Mouse (Mus musculus) limb, embryonic 13.5 days (tissue): ENCODE measurements around the gene Trpm5. TPM values are rescaled to one million over a fixed set of nuclear protein-coding genes. Genes with fewer than 3 reads are reported as not detected.
A peak's percentile ranks its signal among the peaks of the same experiment; 100 is the strongest.

ENCODE experiments used
- ATAC-seq: fragments of 200-750 bp; cut with Nextera tagmentation; 2 replicates; pipeline ENCODE4 v1.8.0; 2017; ENCODE audit warnings: low read depth, moderate number of reproducible peaks, moderate TSS enrichment; ENCODE audit not compliant: low FRiP score
- H3K27ac ChIP-seq: fragments of 300-500 bp; sonication (generic); 2 replicates; pipeline ENCODE4 v1.5.1; 2015; ENCODE audit warnings: inconsistent platforms, mild to moderate bottlenecking, moderate library complexity
- H3K27me3 ChIP-seq: fragments of 300-500 bp; sonication (generic); 2 replicates; pipeline ENCODE4 v1.6.1; 2015; ENCODE audit warnings: mild to moderate bottlenecking, inconsistent platforms
- H3K36me3 ChIP-seq: fragments of 300-500 bp; sonication (generic); 2 replicates; pipeline ENCODE4 v1.6.1; 2015; ENCODE audit warnings: inconsistent platforms, mild to moderate bottlenecking, moderate library complexity
- H3K4me1 ChIP-seq: fragments of 300-500 bp; sonication (generic); 2 replicates; pipeline ENCODE4 v1.6.1; 2015; ENCODE audit warnings: inconsistent platforms
- H3K4me2 ChIP-seq: fragments of 300-500 bp; sonication (generic); replicated peaks from 2 replicates; pipeline ENCODE4 v1.6.1; 2015; ENCODE audit warnings: inconsistent platforms, mild to moderate bottlenecking, moderate library complexity
- H3K4me3 ChIP-seq: fragments of 300-500 bp; sonication (generic); 2 replicates; pipeline ENCODE4 v1.5.1; 2015; ENCODE audit warnings: moderate library complexity, mild to moderate bottlenecking, inconsistent platforms
- H3K9ac ChIP-seq: fragments of 300-500 bp; sonication (generic); 2 replicates; pipeline ENCODE4 v1.6.1; 2015; ENCODE audit warnings: mild to moderate bottlenecking, inconsistent platforms
- H3K9me3 ChIP-seq: fragments of 300-500 bp; sonication (generic); 2 replicates; pipeline ENCODE4 v1.6.1; 2016; ENCODE audit warnings: inconsistent platforms
- WGBS: fragments of 180-500 bp; shearing (Covaris S2); methylation state at CpG from one replicate; pipeline ENCODE4 v1.1.7; 2015; 5-methylcytosine and 5-hydroxymethylcytosine counted together
- polyA plus RNA-seq: library from polyadenylated mRNA; unstranded; fragments of >200 nt; fragmentation: Nextera tagmentation; extraction: Ambion mirVana; gene quantifications from 2 replicates; pipeline ENCODE4 v1.2.1, GENCODE M21; 2015

The Trpm5 gene
- polyA plus RNA-seq, 1 experiment from 2014 or later: 22.1 TPM

GRCm38 (mm10) chr7:143068882-143069591 lies 25.4 kb downstream of the Trpm5 start, which contains the start of gene Tssc4:
Gene Tssc4, plus strand, starts transcription at chr7:143069249.
- H3K9ac ChIP-seq: peak within 1 kb of the TSS; percentile 94
- ATAC-seq: peak; percentile 96
- H3K4me3 ChIP-seq: peak within 1 kb of the TSS; percentile 86
- H3K36me3 ChIP-seq: peaks cover 67% of the 10 kb centered on the region
- peak within 1 kb of the TSS; percentile 99 for H3K4me2 ChIP-seq
- no peaks in the 10 kb centered on the region for H3K27me3 ChIP-seq
- H3K27ac ChIP-seq: peak within 1 kb of the TSS; percentile 97
- peaks cover 28% of the 10 kb centered on the region for H3K4me1 ChIP-seq
- WGBS: under 1% methylated on average over 51 of the region's 51 CpGs
- no peaks in the 10 kb centered on the region for H3K9me3 ChIP-seq

GRCm38 (mm10) chr7:143068316-143068881 lies 26.0 kb downstream of the Trpm5 start:
- Histone ChIP-seq H3K4me1 (peaks cover 28% of the 10 kb centered on the region), H3K9ac (peak overlapping the region; percentile 63), H3K27ac (peak overlapping the region; percentile 97), H3K9me3 (no peaks in the 10 kb centered on the region), H3K36me3 (peaks cover 70% of the 10 kb centered on the region), H3K4me2 (peak overlapping the region; percentile 99), H3K4me3 (peak overlapping the region; percentile 86), H3K27me3 (no peaks in the 10 kb centered on the region)
- 44% methylated on average over 13 of the region's 13 CpGs for WGBS
- ATAC-seq: no peak; the same call in 1 of the 2 replicates

- Histone ChIP-seq H3K4me3 (no peak overlapping the region), H3K4me1 (peaks cover 28% of the 10 kb centered on the region), H3K27ac (peak overlapping the region; percentile 97), H3K27me3 (no peaks in the 10 kb centered on the region), H3K9me3 (no peaks in the 10 kb centered on the region), H3K9ac (peak overlapping the region; percentile 63), H3K4me2 (peak overlapping the region; percentile 99), H3K36me3 (peaks cover 74% of the 10 kb centered on the region)
- WGBS: 91% methylated on average over 3 of the region's 3 CpGs
- no peak for ATAC-seq
Measured at GRCm38 (mm10) chr7:143067897-143068296, 26.5 kb downstream of the Trpm5 start.

- no peaks in the 10 kb centered on the region for H3K9me3 ChIP-seq
- H3K27me3 ChIP-seq: no peaks in the 10 kb centered on the region
- H3K9ac ChIP-seq: no peak overlapping the region
- H3K27ac ChIP-seq: no peak overlapping the region
- no peak overlapping the region for H3K4me2 ChIP-seq
- peaks cover 28% of the 10 kb centered on the region for H3K4me1 ChIP-seq
- no peak for ATAC-seq
- H3K4me3 ChIP-seq: no peak overlapping the region
- 64% methylated on average over 2 of the region's 2 CpGs for WGBS
- peaks cover 74% of the 10 kb centered on the region for H3K36me3 ChIP-seq
Measured at GRCm38 (mm10) chr7:143067469-143067868, 27.0 kb downstream of the Trpm5 start.

- Histone ChIP-seq H3K9ac (no peak overlapping the region), H3K4me3 (no peak overlapping the region), H3K27me3 (no peaks in the 10 kb centered on the region), H3K27ac (no peak overlapping the region), H3K4me1 (peaks cover 18% of the 10 kb centered on the region), H3K4me2 (no peak overlapping the region), H3K36me3 (peaks cover 77% of the 10 kb centered on the region), H3K9me3 (no peaks in the 10 kb centered on the region)
- no peak for ATAC-seq
- WGBS: 96% methylated on average over 2 of the region's 2 CpGs
Measured at GRCm38 (mm10) chr7:143065692-143066091, 28.8 kb downstream of the Trpm5 start.

- peaks cover 14% of the 10 kb centered on the region for H3K4me1 ChIP-seq
- H3K4me3 ChIP-seq: no peak overlapping the region
- H3K9me3 ChIP-seq: no peaks in the 10 kb centered on the region
- no peak overlapping the region for H3K9ac ChIP-seq
- H3K27ac ChIP-seq: no peak overlapping the region
- no peaks in the 10 kb centered on the region for H3K27me3 ChIP-seq
- H3K36me3 ChIP-seq: peaks cover 83% of the 10 kb centered on the region
- H3K4me2 ChIP-seq: no peak overlapping the region
- WGBS: 77% methylated on average over 6 of the region's 6 CpGs
- no peak for ATAC-seq
Measured at GRCm38 (mm10) chr7:143064226-143064625, 30.2 kb downstream of the Trpm5 start.

GRCm38 (mm10) chr7:143062704-143063103 lies 31.7 kb downstream of the Trpm5 start:
- no peak for ATAC-seq
- Histone ChIP-seq H3K9me3 (no peaks in the 10 kb centered on the region), H3K4me3 (no peak overlapping the region), H3K27me3 (no peaks in the 10 kb centered on the region), H3K27ac (no peak overlapping the region), H3K9ac (no peak overlapping the region), H3K4me2 (no peak overlapping the region), H3K4me1 (peaks cover 19% of the 10 kb centered on the region), H3K36me3 (peaks cover 90% of the 10 kb centered on the region)
- 75% methylated on average over 2 of the region's 2 CpGs for WGBS

GRCm38 (mm10) chr7:143059202-143059870 lies 35.1 kb downstream of the Trpm5 start:
- H3K27ac ChIP-seq: no peak overlapping the region; the same call in 1 of the 2 replicates
- H3K36me3 ChIP-seq: peaks cover 87% of the 10 kb centered on the region
- WGBS: 69% methylated on average over 5 of the region's 5 CpGs

GRCm38 (mm10) chr7:143058221-143058697 lies 36.2 kb downstream of the Trpm5 start:
- Histone ChIP-seq H3K4me1 (peaks cover 59% of the 10 kb centered on the region), H3K9me3 (no peaks in the 10 kb centered on the region), H3K27ac (peak overlapping the region; percentile 45; the same call in 1 of the 2 replicates), H3K4me3 (no peak overlapping the region), H3K9ac (peak overlapping the region; percentile 35; the same call in 1 of the 2 replicates), H3K4me2 (peak overlapping the region; percentile 23; the same call in 1 of the 2 replicates), H3K27me3 (no peaks in the 10 kb centered on the region), H3K36me3 (peaks cover 76% of the 10 kb centered on the region)
- 72% methylated on average over 5 of the region's 5 CpGs for WGBS
- ATAC-seq: no peak

More at GRCm38 (mm10) chr7:143059202-143059870, 35.1 kb downstream of the Trpm5 start:
- H3K4me1 ChIP-seq: peaks cover 51% of the 10 kb centered on the region
- H3K9ac ChIP-seq: no peak overlapping the region
- no peaks in the 10 kb centered on the region for H3K27me3 ChIP-seq
- no peaks in the 10 kb centered on the region for H3K9me3 ChIP-seq
- H3K4me2 ChIP-seq: no peak overlapping the region
- no peak for ATAC-seq
- H3K4me3 ChIP-seq: no peak overlapping the region

- peak overlapping the region; percentile 23; the same call in 1 of the 2 replicates for H3K4me2 ChIP-seq
- H3K9me3 ChIP-seq: no peaks in the 10 kb centered on the region
- H3K27ac ChIP-seq: peak overlapping the region; percentile 45; the same call in 1 of the 2 replicates
- H3K4me1 ChIP-seq: peaks cover 59% of the 10 kb centered on the region
- no peak overlapping the region for H3K4me3 ChIP-seq
- 84% methylated on average over 9 of the region's 9 CpGs for WGBS
- ATAC-seq: no peak
- H3K27me3 ChIP-seq: no peaks in the 10 kb centered on the region
- H3K9ac ChIP-seq: peak overlapping the region; percentile 35; the same call in 1 of the 2 replicates
- H3K36me3 ChIP-seq: peaks cover 71% of the 10 kb centered on the region
Measured at GRCm38 (mm10) chr7:143057667-143058220, 36.7 kb downstream of the Trpm5 start.

GRCm38 (mm10) chr7:143057023-143057422 lies 37.4 kb downstream of the Trpm5 start:
- no peaks in the 10 kb centered on the region for H3K9me3 ChIP-seq
- H3K4me2 ChIP-seq: 0 out of 2 replicates have a peak overlapping the region, but pooled peaks have one; percentile 3
- H3K4me3 ChIP-seq: no peak overlapping the region
- no peak overlapping the region for H3K27ac ChIP-seq
- peaks cover 64% of the 10 kb centered on the region for H3K36me3 ChIP-seq
- H3K27me3 ChIP-seq: no peaks in the 10 kb centered on the region
- no peak for ATAC-seq
- H3K4me1 ChIP-seq: peaks cover 62% of the 10 kb centered on the region
- WGBS: 86% methylated on average over 5 of the region's 5 CpGs
- H3K9ac ChIP-seq: 0 out of 2 replicates have a peak overlapping the region, but pooled peaks have one; percentile 19
